Mouse (Mus musculus) frontal cortex, postnatal 25 days (tissue): Measurements from ENCODE around the gene Pmf1.
"Not testable (repeated sequence)": the region's sequence is repeated elsewhere in the genome, so short reads cannot be mapped to it uniquely, and the experiment has no call there.

Experiments
- DNase-seq, 2 experiments: peaks; one replicate each; pipeline ENCODE4 v3.0.0; 2022; ENCODE audit warnings: low spot score in 2 of 2

Pmf1 gene

DNA sequence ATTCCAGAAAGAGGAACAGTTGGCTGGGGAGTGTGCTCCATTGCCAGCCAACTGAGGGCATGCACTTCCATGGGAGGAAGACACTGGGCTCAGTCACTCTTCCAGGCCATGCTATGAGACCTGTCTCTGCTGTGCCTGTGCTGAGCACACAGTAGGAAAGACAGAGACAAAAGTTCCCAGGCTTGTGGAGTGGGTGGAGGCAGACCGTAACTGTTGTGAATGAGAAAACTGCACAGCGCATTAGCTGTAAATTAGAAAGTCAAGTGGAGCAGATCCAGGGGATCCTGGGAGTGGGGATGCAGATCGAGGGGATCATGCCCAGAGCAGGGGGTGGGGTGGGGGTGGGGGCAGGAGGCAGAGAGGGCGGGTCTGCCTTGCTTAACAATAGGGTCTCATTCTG, 29.5 kb upstream of the Pmf1 start:
- no peak for DNase-seq

DNA sequence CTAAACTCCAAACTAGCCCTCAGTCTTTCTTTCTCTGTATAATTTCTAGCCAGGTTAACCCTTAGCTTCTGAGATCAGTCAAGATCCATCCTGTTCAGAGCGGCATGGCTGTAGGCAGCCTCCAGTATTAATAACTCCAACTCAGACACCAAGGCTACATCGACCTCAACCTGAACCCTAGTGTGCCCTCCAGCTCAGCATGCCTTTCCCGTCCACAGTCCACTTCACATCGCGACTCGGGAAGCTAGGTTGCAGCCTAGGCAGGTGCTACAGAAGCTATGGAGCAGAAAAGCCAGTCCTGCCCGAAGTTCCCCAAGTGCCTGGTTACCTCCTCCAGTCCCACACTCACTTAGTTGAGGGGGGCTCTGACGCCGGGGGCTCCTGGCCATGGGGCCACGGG, 27.3 kb upstream of the Pmf1 start:
- DNase-seq = no peak

DNA sequence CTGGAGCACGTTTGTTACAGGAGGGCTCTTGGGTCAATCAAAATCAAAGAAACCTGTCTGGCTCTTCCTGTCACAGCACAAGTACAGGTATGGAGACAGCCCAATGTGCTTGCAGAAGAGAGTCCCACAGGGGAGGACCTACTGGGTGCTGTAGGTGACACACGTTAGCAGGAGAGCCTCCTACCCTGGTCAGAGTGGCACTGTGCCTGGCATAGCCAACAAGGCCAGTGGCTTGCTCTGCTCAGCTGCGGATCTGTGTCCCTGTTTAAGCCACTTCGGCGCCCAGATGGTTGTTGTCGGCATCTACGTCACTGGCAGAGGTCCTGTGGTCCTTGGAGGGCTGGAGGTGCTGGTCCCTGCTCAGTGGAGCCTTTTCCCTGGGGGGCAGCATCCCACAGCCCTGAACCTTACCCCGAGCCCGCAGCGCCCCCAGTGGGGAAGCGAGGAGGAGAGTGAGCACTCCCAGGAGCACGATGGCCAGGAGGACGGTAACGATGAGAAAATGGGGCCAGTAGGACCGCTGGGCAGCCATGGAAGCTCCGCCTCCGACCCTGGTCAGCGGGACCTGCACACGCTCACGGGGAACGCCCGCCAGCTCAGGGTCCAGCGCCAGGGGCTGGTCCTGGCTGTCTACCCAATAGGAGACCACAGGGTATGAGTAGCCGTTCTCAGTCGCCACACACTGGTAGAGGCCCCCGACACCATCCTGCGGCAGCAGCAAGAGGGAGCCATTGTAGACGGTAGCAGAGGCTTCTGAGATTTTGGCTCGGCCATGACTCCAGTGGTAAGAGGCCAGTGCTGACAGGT, 26.5 kb upstream of the Pmf1 start:
- DNase-seq = peak in 1 of 2 experiments; percentile 38

DNA sequence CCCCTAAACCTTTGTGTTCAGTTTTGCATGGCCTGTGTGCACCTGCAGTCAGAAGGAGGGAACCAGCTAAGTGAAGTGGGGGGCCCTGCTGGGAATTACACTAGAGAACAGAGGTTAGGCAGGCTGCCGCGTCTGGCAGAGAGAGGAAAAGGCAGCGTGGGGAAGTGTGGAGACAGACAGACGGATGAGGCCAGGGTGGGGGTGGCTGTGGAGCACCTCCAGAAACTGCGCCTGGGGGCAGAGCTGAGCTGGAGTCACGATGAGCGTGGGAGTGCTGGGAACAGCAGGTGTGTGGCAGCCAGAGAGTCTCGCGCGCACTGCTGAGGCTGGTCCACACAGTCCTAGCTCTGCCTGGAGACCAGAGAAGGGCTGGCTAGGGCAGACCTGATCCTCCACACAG, 25.4 kb upstream of the Pmf1 start:
- DNase-seq = peak; percentile 27 to 63

DNA sequence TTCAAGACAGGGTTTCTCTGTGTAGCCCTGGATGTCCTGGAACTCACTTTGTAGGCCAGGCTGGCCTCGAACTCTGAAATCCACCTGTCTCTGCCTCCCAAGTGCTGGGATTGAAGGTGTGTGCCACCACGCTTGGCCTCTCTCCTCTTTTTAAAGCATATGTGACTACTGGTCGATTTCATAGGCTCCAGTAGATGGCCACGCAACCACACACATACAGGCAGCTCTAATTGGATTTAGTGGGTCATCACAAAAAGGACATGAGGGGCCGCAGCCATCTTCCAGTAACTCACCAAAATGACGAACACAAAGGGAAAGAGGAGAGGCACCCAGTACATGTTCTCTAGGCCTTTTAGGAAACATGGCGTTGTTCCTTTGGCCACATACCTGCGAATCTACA, 18.5 kb upstream of the Pmf1 start:
- DNase-seq = not testable (repeated sequence)

DNA sequence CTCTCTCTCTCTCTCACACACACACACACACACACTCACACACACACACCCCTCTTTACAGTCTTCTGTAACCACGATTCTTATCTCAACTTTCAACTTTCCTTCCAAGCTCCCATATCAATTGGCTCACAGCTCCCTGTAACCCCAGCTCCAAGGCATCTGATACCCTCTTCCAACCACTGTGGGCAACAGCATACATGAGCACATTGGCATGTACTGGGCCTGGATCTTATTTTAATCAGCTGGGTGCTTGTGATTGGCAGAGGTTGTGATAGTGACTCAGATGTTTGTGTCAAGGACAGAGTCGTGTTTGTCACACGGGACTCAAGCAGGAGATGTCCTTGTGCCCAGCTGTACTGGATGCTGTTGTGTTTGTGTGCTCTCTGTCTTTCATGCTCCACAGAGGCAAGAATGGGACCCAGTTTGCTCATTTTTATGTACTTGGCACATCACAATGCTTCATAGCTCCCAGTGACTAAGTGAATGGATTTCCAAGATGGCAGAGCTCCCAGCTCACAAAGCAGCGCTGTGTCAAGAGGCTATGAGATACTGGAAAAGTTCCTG, 17.3 kb upstream of the Pmf1 start:
- DNase-seq = no peak

DNA sequence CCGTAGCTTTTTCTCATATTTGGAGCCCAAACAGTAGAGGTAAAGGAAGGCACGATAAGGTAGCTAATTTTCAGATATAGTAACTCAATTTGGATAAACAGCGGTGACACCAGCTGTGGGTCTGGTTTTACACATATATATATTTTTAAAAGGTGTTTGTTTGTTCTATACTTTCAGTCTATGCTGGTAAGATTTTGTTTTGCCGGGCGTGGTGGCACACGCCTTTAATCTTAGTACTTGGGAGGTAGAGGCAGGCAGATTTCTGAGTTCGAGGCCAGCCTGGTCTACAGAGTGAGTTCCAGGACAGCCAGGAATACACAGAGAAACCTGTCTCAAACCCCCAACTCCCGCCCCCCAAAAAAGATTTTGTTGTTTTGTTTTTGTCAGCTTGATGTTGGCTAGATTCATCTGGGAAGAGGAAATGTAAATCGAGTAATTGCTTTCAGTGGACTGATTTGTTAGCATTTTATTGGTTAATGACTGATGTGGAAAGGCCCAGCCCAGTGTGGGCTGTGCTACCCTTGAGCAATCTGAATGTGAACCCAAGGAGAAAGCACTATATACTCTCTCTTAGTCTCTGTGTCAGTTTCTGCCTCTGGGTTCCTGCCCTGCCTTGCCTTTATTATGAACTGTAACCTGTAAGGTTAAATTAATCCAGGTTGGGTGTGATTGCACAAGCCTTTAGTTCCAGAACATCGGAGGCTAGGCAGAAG, 15.7 kb upstream of the Pmf1 start:
- DNase-seq = no peak

DNA sequence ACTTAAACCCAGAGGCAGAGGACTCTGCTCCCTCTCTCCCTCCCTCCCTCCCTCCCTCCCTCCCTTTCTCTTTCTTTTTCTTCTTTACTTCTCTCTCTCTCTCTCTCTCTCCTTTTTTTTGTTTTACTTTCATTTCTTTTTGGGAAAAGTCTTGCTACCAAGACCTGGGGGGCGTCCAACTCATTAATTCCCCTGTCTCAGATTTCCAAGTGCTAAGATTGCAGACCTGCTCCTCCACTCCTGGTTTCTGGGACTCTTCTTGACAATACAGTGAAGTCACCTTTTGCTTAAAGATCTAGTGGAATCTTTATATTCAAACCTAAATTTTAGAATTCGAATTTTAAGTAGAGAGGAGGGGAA, 15.2 kb upstream of the Pmf1 start:
- no peak for DNase-seq

DNA sequence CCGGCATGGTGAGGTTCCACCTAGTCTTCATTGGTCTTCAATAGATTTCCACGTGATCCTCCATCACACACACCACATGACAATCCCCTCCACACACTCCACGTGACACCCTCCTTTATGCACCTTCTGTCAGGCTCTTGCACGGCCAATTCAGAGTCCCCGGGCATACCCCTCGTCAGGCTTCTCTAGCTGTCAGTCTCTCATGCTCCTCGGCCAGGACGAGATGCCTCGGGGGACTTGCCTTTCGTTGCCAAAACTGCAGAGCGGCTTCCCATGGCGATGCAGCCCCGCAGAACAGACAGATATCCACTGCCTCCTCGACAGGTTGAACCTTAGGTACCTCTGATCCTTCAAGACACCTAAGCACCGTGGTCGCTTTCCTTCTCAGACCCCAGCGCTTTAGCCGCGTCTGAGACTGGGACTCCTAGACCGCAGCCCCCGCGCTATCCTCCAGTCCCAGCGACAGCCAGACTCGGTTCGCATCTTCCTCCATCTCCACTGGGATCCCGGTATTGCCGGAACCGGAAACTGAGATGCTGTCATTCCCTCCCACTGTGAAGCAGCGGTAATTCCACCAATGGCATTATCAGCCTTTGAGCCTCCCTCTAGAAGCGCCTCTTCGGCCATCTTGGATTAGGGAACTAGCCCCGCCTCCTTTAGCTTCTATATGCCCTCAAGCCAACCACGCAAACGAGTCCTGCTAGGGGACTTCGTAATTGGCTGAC, 14.6 kb upstream of the Pmf1 start, which contains the start of gene Slc25a44:
Gene Slc25a44, minus strand, starts transcription at position 535 of the 725 bp plus-strand sequence.
- DNase-seq = peak; percentile 71 to 89

DNA sequence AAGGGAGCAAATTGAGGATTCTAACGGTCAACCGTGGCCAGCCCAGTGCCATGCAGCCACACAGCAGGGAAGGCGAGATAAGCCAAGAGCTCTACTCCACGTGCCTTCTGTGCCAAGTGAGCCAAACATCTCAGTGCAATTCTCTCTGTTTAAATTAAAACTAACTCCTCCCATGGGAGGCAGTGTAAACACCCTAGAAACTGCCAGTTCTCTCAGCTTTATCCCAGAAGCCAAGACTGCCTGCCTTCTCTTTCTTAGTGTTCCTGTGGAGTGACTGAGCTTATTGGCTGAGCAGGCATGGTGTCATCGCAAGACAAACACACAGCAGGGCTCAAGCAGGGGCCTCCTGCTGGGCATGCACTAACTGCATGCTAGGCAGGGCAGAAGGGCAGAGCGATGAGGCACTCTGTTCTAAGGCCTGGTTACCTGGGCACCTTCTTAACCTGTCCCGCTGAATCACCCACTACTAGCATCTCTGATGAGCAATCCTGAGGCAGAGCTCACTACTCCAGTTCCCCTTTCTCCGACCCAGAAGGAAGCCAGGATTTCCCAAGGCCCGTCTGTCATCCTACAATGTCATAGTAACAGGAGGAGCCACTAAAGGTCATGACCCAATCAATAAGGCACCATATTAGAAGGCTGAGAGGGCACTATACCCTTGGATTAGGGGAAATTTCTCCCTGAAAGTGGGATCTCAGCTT, 12.0 kb upstream of the Pmf1 start:
- no peak for DNase-seq

DNA sequence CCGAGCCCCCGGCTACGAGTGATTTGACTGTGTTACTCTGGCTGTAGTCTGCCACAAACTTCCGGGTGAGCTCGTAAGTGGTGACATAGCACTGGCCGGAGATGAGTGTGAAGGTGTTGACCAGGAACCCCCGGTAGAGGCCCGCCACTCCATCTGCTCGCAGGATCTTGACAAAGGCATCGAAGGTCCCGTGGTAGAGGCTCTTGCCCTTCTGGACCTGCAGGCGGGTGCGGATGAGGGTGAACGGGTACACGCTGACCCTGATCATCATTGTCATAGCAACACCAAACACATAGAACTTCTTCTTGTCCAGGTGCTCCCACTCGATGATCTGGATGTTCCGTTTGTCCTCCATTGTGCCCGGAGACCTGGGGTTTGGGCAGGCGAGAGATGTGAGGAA, 10.6 kb upstream of the Pmf1 start:
- DNase-seq = no peak

DNA sequence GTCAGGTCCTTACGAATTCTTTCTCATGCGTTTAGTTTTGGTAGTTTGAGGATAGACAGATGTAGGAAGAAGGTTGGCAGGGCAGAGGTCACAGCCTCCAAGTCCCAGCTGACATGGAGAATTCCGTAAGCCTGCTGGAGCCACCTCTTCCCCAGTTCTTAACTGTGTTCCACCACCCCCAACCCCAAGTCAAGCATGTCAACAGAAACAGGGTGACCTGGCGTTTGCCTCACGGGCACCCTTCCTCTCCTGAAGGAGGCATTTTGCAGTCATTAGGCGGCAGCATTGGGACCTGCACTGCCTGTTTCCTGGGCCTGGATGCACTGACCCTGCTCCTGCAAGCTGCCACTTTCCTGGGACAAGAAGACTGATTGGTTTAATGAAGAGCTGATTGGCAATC, 7.9 kb upstream of the Pmf1 start:
- no peak for DNase-seq

DNA sequence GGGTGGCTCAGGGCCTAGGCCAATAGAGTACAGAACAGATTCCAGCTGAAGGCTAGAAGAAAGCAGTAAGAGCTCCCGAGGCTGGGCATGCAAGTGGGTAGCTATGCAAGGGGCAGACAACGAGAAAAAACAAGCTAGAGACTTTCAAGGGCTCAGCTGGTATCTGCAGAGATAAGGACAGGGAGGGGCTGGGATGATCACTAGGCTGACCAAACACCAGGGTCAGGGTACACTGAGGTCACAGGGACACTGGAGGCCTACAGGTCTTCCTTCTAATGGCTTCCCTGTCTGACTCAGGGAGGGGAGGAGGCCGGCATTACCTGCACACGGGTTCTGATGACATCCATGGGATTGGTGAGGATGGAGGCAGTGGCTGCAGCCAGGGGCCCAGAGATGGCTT, 5.5 kb upstream of the Pmf1 start:
- DNase-seq = no peak

DNA sequence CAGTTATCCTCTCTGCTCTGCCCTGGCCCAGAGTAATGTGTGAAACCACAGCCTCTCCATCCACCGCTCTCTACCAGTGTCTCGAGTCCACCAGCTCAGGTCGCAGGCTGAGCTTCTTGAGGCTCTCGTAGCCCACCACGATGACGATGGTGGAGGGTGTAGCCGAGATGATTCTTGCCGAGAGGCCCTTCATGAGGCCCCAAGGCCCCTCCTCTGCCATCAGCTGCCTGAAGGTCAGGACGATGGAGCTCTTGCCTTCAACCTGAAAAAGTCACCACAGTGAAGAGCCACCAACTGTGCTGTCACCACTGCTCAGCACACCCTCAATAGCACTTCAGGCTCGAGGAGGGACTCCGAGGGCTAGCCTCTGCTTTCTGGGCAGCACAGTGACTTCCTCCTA, 2.5 kb upstream of the Pmf1 start:
- no peak for DNase-seq

DNA sequence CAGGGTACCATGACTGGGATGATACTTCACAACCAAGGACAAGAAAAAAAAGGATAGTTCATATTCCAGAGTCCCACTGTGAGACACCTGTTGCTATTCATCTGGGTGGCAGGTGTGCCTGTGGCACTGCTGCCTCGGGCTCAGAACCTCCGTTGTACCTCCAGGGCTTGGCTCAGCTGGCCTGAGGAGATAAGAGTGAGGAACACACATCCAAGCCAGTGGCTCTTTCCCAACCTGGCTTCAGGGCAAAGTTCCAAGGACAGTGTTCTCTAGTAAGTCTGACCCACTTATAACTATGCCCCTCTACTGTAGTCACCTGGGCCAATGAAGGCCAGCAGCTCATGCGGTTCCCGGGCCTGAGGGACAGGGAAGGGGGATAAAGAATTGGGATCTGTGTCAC, 1.6 kb upstream of the Pmf1 start:
- no peak for DNase-seq

DNA sequence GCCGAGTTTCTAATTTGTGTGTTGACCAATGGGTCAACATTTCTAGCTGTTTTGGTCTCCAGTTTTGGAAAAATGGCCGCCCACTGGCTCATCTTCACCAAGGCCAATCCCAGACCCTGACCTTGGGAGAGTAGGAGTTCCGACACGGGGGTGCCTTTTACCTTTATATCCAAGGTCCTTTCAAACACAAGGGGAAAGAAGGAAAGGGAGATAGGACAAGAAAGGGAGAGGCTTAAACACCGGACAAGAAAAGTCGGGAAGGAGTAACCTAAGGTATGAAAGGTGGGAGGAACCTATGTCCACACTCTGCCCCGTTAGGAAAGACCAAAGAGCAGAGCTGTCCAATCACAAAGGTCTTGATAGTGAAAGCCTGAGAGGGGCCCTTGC, 507 bp upstream of the Pmf1 start:
- no peak for DNase-seq

DNA sequence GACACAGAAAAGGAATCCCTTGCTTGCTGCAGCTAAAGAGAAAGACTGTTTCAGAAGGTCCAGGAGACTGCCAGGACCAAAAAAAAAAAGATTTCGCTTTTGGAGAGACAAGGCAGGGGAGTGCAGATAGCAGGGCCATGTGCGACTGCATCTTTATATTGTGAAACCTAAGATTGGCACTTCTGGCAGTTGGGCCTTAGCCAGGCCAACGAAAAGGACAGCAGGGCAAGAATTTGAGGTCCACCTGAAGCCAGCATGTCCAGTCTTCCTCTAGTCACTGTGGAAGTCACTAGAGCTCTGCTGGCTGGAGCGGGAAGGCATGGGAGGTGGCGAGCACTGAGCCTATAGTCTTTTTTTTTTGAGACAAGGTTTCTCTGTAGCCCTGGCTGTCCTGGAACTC, 1.2 kb downstream of the Pmf1 start:
- no peak for DNase-seq

DNA sequence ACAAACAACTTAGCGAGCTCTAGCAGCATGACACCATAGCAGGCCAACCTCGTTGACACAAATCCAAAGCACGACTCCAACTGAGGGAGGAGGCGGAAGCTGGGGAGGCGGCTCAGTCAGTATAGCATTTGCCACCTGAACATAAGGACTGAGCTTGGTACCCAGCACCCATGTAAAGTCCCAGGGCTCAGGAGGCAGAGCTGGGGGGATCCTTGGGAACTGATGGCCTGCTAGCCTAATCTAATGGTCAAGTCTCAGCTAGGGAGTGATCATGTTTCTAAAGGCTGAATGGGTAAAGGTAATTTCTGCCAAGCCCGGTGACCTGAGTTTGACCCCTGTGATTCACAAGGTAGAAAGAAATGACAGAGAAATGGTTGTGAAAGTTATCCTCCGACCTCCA, 2.6 kb downstream of the Pmf1 start:
- DNase-seq = no peak

DNA sequence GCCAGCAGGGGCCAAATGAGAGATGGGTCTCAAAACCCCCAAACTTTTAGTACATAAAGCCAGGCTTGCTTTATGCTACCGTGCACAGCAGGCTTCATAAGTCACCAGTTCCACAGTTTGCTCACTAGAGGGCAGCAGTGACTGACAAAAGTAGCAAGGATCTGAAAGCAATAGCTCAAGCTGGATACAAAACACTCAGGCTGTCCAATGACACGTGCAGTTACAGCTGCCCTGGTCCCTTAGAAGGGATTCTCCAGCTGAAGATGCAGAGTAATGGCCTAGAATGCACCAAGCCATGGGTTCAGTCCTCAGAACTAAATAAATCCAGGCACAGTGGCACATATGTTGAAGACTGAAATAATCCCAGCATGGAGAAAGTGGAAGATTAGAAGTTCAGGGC, 3.0 kb downstream of the Pmf1 start:
- peak; percentile 19 to 60 for DNase-seq

DNA sequence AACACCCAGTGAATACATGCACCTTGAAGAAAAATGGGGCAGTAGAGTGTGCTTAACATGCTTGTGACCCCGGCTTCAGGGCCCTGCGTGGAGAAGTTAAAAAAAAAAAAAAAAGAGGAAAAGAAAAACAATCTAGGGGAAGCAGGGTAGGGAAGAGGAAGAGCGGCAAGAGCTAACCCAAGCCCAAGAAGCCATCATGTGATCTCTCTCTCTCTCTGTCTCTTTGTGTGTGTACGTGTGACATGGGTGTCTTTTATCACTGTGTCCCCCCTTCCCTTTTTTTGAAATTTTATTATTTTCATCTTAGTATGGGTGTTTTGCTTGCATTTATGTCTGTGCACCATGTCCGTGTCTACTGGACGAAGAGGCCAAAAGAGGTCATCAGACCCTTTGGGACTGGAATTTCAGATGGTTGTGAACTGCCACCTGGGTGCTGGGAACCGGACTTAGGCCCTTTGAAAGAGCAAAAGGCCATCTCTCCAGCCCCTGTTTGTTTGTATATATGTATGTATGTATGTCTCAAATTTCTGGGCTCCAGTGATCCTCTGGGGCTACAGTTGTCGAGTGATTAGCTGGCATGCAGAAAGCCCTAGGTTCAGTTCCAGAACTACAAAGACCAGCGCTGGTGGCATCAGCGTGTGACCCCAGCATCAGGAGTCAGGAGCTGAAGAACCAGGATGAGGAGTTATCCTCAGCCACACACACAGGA, 6.5 kb downstream of the Pmf1 start:
- DNase-seq = no peak

DNA sequence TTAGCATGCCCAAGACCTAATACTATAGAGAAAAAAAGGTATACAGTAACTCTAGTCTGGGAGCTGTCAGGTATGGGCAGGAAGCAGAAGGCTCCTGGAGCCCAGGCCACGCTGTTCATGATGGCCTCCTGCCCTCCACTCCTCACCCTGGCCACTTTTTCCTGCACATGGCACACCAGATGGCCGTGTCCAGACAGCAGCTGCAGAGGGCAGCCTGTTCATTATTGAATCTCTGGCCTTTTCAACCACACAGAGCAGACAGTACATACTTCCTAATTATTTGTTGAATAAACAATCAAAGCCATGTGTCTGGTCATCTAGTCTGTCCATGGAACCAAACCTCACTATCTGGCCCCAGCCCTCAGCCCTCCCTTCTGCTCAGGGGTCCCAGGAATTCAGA, 11.5 kb downstream of the Pmf1 start:
- no peak for DNase-seq
